Mouse (Mus musculus) lung, adult 2 months (tissue): ENCODE results near the gene Gm9833.

ENCODE experiments used
- CTCF ChIP-seq: fragments of 200-500 bp; IDR thresholded peaks from 2 replicates; pipeline ENCODE4 v1.5.1; 2011; ENCODE audit warnings: mild to moderate bottlenecking, low read length, control low read depth; ENCODE audit not compliant: insufficient read depth
- POLR2A ChIP-seq: fragments of 200-500 bp; IDR thresholded peaks from 2 replicates; pipeline ENCODE4 v1.6.1; 2011; ENCODE audit warnings: low read depth, mild to moderate bottlenecking, control low read depth, low read length, borderline replicate concordance; ENCODE audit errors: extremely low read depth

DNA sequence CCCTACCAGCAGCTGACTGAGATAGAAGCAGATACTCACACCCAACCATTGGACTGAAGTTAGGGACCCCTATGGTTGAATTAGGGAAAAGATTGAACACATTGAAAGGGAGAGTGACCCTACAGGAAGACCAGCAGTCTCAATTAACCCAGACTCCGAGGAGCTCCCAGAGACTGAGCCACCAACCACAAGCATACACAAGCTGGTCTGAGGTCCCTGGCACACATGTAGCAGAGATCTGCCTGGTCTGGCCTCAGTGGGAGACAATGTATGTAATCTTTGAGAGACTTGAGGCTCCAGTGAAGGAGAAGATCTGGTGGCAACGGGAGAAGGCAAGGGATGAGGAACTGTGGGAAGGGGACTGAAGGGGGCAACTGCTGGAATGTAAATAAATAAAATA lies 23.7 kb downstream of the Gm9833 start:
- TF ChIP-seq CTCF (no peak), POLR2A (no peak)
